Mouse (Mus musculus) intestine, embryonic 15.5 days (tissue): ENCODE results near the gene Dync1li1. TPM values are rescaled to one million over a fixed set of nuclear protein-coding genes. Genes with fewer than 3 reads are reported as not detected.
A peak's percentile ranks its signal among the peaks of the same experiment; 100 is the strongest.

Experiments
- ATAC-seq: fragments of 200-750 bp; cut with Nextera tagmentation; 2 replicates; pipeline ENCODE4 v1.8.0; 2017; ENCODE audit warnings: moderate TSS enrichment, moderate library complexity
- H3K27ac ChIP-seq: fragments of 300-500 bp; sonication (generic); 2 replicates; pipeline ENCODE4 v1.5.1; 2015; ENCODE audit warnings: mild to moderate bottlenecking, inconsistent platforms
- H3K27me3 ChIP-seq: fragments of 300-500 bp; sonication (generic); replicated peaks from 2 replicates; pipeline ENCODE4 v1.6.1; 2015; ENCODE audit warnings: inconsistent platforms
- H3K36me3 ChIP-seq: fragments of 300-500 bp; sonication (generic); 2 replicates; pipeline ENCODE4 v1.6.1; 2015; ENCODE audit warnings: inconsistent platforms
- H3K4me1 ChIP-seq: fragments of 300-500 bp; sonication (generic); replicated peaks from 2 replicates; pipeline ENCODE4 v1.6.1; 2015; ENCODE audit warnings: inconsistent platforms
- H3K4me2 ChIP-seq: fragments of 300-500 bp; sonication (generic); replicated peaks from 2 replicates; pipeline ENCODE4 v1.6.1; 2015; ENCODE audit warnings: mild to moderate bottlenecking, inconsistent platforms
- H3K4me3 ChIP-seq: fragments of 300-500 bp; sonication (generic); replicated peaks from 2 replicates; pipeline ENCODE4 v1.5.1; 2015; ENCODE audit warnings: inconsistent platforms
- H3K9ac ChIP-seq: fragments of 300-500 bp; sonication (generic); 2 replicates; pipeline ENCODE4 v1.6.1; 2015; ENCODE audit warnings: inconsistent platforms
- H3K9me3 ChIP-seq: fragments of 300-500 bp; sonication (generic); 2 replicates; pipeline ENCODE4 v1.6.1; 2016; ENCODE audit warnings: inconsistent platforms
- WGBS: fragments of 180-500 bp; shearing (Covaris S2); methylation state at CpG from one replicate; pipeline ENCODE4 v1.1.7; 2015; 5-methylcytosine and 5-hydroxymethylcytosine counted together
- polyA plus RNA-seq: library from polyadenylated mRNA; unstranded; fragments of >200 nt; fragmentation: Nextera tagmentation; extraction: Ambion mirVana; gene quantifications from 2 replicates; pipeline ENCODE4 v1.2.1, GENCODE M21; 2015

The Dync1li1 gene
- polyA plus RNA-seq, 1 experiment from 2014 or later, result 49.9 TPM

GRCm38 (mm10) chr9:114660506-114660905, 28.1 kb upstream of the Dync1li1 start:
- no peak overlapping the region for H3K9ac ChIP-seq
- H3K4me3 ChIP-seq, result no peak overlapping the region
- H3K27me3 ChIP-seq, result no peaks in the 10 kb centered on the region
- H3K4me2 ChIP-seq, result no peak overlapping the region
- H3K9me3 ChIP-seq, result no peaks in the 10 kb centered on the region
- no peaks in the 10 kb centered on the region for H3K4me1 ChIP-seq
- ATAC-seq, result no peak
- H3K36me3 ChIP-seq, result no peaks in the 10 kb centered on the region
- no peak overlapping the region for H3K27ac ChIP-seq
- 84% methylated on average over 6 of the region's 6 CpGs for WGBS

- 67% methylated on average over 6 of the region's 6 CpGs for WGBS
Measured at GRCm38 (mm10) chr9:114660983-114661382, 27.6 kb upstream of the Dync1li1 start.

DNA sequence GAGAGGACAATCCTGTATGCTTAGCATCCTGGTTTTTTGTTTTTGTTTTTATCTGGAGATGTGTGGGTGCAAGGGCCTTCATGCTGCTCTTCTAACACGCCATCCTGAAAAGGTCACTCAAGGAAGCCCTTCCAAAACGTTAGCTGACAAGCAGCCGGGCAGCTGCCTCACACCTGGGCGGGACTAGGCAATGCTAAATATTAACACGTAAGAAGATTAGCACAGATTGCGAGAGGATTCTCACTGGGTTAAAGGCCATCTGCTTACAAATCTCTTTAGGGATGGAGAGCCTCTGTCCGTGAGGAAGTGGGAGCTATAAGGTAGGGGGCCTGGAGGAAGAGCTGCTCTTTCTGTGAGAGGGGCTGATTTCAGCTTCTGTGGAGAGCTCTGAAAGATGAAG, 26.6 kb upstream of the Dync1li1 start:
- Histone ChIP-seq H3K9ac (no peak overlapping the region), H3K4me3 (no peak overlapping the region), H3K4me2 (no peak overlapping the region), H3K36me3 (no peaks in the 10 kb centered on the region), H3K27me3 (no peaks in the 10 kb centered on the region), H3K4me1 (no peaks in the 10 kb centered on the region), H3K9me3 (no peaks in the 10 kb centered on the region), H3K27ac (no peak overlapping the region)
- WGBS, result 36% methylated on average over 7 of the region's 7 CpGs
- ATAC-seq, result no peak

More at GRCm38 (mm10) chr9:114660983-114661382, 27.6 kb upstream of the Dync1li1 start:
- no peak overlapping the region for H3K9ac ChIP-seq
- H3K4me1 ChIP-seq, result no peaks in the 10 kb centered on the region
- H3K27ac ChIP-seq, result no peak overlapping the region
- H3K9me3 ChIP-seq, result no peaks in the 10 kb centered on the region
- no peaks in the 10 kb centered on the region for H3K36me3 ChIP-seq
- no peaks in the 10 kb centered on the region for H3K27me3 ChIP-seq
- ATAC-seq, result no peak
- no peak overlapping the region for H3K4me2 ChIP-seq
- H3K4me3 ChIP-seq, result no peak overlapping the region

DNA sequence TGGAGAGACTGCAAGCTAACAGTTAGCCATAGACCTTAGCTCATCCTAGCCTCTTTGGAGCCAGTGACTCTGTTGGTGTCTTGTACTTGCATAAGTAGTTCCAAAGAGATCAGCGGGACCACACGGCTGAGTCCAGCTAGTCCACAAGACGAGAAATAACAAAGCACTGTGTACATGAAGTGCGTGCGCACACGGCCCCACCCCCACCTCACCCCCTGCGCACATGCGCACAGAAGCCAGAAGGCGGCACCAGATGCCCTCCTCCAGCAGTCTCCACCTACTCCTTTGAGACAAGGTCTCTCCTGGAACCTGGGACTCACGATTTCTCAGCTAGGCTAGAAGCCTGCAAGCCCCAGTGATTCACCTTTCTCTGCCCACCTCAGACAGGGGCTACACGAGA, 24.8 kb upstream of the Dync1li1 start:
- Histone ChIP-seq H3K27me3 (no peaks in the 10 kb centered on the region), H3K9ac (no peak overlapping the region), H3K4me2 (no peak overlapping the region), H3K4me3 (no peak overlapping the region), H3K36me3 (no peaks in the 10 kb centered on the region), H3K27ac (no peak overlapping the region), H3K9me3 (no peaks in the 10 kb centered on the region), H3K4me1 (no peaks in the 10 kb centered on the region)
- 80% methylated on average over 11 of the region's 11 CpGs for WGBS
- ATAC-seq, result no peak

DNA sequence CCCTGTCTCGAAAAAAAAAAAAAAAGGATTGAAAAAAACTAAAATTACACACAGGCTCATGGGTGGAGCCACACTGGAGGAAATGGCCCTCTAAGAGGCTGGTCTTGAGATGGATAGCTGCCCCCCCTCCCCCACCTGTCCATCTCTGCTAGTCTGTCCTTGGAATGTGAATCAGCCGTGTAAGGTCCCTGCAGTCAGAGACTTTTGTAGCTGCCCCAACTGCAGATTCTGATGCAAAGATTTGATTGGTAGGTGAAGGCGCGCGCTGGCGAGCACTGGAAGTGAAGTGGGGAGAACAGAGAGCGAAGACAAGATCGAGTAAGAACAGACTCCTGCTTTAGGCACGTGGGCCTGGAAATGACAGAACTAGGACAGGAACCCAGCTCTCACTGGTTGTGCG, 21.7 kb upstream of the Dync1li1 start:
- Histone ChIP-seq H3K27me3 (no peaks in the 10 kb centered on the region), H3K9me3 (no peaks in the 10 kb centered on the region), H3K4me1 (no peaks in the 10 kb centered on the region), H3K27ac (no peak overlapping the region), H3K4me3 (no peak overlapping the region), H3K9ac (no peak overlapping the region), H3K36me3 (no peaks in the 10 kb centered on the region), H3K4me2 (no peak overlapping the region)
- ATAC-seq, result no peak
- 84% methylated on average over 10 of the region's 10 CpGs for WGBS

DNA sequence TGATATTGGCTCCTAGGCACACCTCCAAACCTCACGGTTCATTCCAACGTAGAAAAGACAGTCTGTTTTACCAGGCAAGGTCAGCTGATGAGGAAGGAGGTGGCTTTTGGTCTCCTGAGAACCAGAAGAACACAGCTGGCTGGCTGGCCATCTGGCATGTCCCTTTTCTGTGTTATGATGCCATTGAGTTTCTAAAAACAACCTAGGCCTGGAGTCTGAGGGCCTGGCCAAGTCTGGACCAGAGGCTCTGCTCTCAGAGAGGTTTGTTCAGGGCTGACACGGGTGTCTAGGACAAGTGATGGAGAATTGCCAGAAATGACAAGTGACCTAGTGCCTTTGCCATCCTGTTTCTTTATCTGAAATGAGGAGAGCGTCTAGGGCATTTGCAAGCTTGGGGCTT, 20.5 kb upstream of the Dync1li1 start:
- WGBS, result 82% methylated on average over 4 of the region's 4 CpGs
- Histone ChIP-seq H3K36me3 (no peaks in the 10 kb centered on the region), H3K4me1 (no peaks in the 10 kb centered on the region), H3K9ac (no peak overlapping the region), H3K4me3 (no peak overlapping the region), H3K27me3 (no peaks in the 10 kb centered on the region), H3K9me3 (no peaks in the 10 kb centered on the region), H3K4me2 (no peak overlapping the region), H3K27ac (no peak overlapping the region)
- ATAC-seq, result no peak

GRCm38 (mm10) chr9:114669011-114669410, 19.6 kb upstream of the Dync1li1 start:
- Histone ChIP-seq H3K9ac (no peak overlapping the region), H3K27ac (no peak overlapping the region), H3K4me2 (no peak overlapping the region), H3K4me1 (peaks cover 6% of the 10 kb centered on the region; the same call in 1 of the 2 replicates), H3K27me3 (no peaks in the 10 kb centered on the region), H3K36me3 (no peaks in the 10 kb centered on the region), H3K9me3 (no peaks in the 10 kb centered on the region), H3K4me3 (no peak overlapping the region)
- no peak for ATAC-seq
- 62% methylated on average over 5 of the region's 5 CpGs for WGBS

DNA sequence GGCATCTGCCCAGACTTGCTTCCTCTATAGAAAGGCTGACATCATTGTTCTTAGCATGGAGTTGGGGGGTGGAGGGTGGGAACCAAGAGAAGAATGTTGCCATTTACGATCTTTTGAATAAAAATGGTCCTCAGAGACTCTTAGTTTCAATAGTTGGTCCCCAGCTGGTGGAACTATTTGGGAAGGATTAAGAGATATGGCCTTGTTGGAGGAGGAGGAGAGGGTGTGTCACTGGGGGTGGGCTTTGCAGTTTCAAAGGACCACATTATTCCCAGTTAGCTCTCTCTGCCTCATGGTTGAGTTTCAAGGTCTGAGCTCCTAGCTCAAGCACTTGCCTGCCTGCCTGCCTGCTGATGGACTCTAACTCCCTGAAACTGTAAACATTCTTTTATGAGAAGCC, 16.6 kb upstream of the Dync1li1 start:
- Histone ChIP-seq H3K4me2 (no peak overlapping the region), H3K9ac (no peak overlapping the region), H3K27me3 (no peaks in the 10 kb centered on the region), H3K4me3 (no peak overlapping the region), H3K36me3 (no peaks in the 10 kb centered on the region), H3K9me3 (no peaks in the 10 kb centered on the region), H3K27ac (no peak overlapping the region), H3K4me1 (peaks cover 6% of the 10 kb centered on the region; the same call in 1 of the 2 replicates)
- WGBS, result 58% methylated on average over 1 of the region's 1 CpGs
- no peak for ATAC-seq

GRCm38 (mm10) chr9:114672703-114673561, 15.7 kb upstream of the Dync1li1 start:
- peak; percentile 69 for ATAC-seq
- Histone ChIP-seq H3K27me3 (no peaks in the 10 kb centered on the region), H3K4me2 (peak overlapping the region; percentile 65), H3K9me3 (no peaks in the 10 kb centered on the region), H3K36me3 (no peaks in the 10 kb centered on the region), H3K4me3 (peak overlapping the region; percentile 25), H3K27ac (no peak overlapping the region), H3K4me1 (peaks cover 6% of the 10 kb centered on the region; the same call in 1 of the 2 replicates), H3K9ac (0 out of 2 replicates have a peak overlapping the region, but pooled peaks have one; percentile 3)
- 4% methylated on average over 24 of the region's 24 CpGs for WGBS

DNA sequence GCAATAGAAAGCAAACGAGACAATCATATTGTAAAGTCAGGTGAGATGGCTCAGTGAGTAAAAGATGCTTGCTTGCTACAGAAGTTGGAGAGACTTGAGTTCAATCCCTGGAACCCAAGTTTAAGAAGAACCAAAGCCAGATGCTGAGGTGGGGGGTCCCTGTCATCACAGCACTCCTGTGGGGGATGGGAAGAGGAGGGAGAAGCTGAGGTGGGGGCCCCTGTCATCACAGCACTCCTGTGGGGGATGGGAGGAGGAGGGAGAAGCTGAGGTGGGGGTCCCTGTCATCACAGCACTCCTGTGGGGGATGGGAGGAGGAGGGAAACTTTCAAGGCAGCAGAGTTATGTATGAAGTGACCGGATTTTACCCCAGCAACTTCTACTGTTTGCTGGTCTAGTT, 15.0 kb upstream of the Dync1li1 start:
- H3K4me1 ChIP-seq, result peaks cover 6% of the 10 kb centered on the region; the same call in 1 of the 2 replicates
- H3K9ac ChIP-seq, result no peak overlapping the region
- no peaks in the 10 kb centered on the region for H3K9me3 ChIP-seq
- H3K4me2 ChIP-seq, result no peak overlapping the region
- WGBS, result 56% methylated on average over 2 of the region's 2 CpGs
- no peaks in the 10 kb centered on the region for H3K36me3 ChIP-seq
- H3K4me3 ChIP-seq, result no peak overlapping the region
- H3K27me3 ChIP-seq, result no peaks in the 10 kb centered on the region
- no peak overlapping the region for H3K27ac ChIP-seq
- no peak for ATAC-seq

GRCm38 (mm10) chr9:114678576-114678975, 10.0 kb upstream of the Dync1li1 start:
- Histone ChIP-seq H3K9me3 (no peaks in the 10 kb centered on the region), H3K27me3 (no peaks in the 10 kb centered on the region), H3K4me2 (no peak overlapping the region), H3K9ac (no peak overlapping the region), H3K4me1 (peaks cover under 1% of the 10 kb centered on the region; the same call in 1 of the 2 replicates), H3K36me3 (no peaks in the 10 kb centered on the region), H3K27ac (no peak overlapping the region), H3K4me3 (no peak overlapping the region)
- WGBS, result 79% methylated on average over 5 of the region's 5 CpGs
- ATAC-seq, result no peak

DNA sequence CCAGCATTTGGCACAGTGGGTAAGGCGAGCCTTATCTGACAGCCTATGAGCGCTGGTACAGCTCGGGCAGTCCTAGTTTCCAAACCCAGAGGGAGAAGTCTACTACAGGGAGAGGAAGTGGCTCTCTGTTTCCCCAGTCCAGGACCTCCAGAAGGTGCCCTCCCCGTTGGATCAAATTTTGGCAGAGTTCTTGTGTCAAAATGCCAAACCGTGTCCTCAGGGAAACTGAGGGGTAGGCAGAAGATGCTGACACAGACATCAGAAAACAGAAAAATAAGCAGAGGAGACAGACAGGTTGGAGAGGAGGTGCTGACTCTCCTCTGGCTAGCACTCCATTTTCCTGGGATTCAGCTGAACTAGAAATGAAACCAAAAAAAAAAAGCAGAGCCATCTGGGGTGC, 8.6 kb upstream of the Dync1li1 start:
- ATAC-seq, result no peak
- H3K4me1 ChIP-seq, result no peaks in the 10 kb centered on the region

GRCm38 (mm10) chr9:114680531-114680930, 8.1 kb upstream of the Dync1li1 start:
- H3K4me2 ChIP-seq, result no peak overlapping the region
- WGBS, result 76% methylated on average over 6 of the region's 6 CpGs
- ATAC-seq, result no peak
- H3K27ac ChIP-seq, result no peak overlapping the region
- H3K27me3 ChIP-seq, result no peaks in the 10 kb centered on the region
- H3K9ac ChIP-seq, result no peak overlapping the region
- no peaks in the 10 kb centered on the region for H3K4me1 ChIP-seq
- no peaks in the 10 kb centered on the region for H3K36me3 ChIP-seq
- no peak overlapping the region for H3K4me3 ChIP-seq
- no peaks in the 10 kb centered on the region for H3K9me3 ChIP-seq

More for the DNA sequence above, 8.6 kb upstream of the Dync1li1 start:
- no peaks in the 10 kb centered on the region for H3K9me3 ChIP-seq
- no peaks in the 10 kb centered on the region for H3K27me3 ChIP-seq
- H3K27ac ChIP-seq, result no peak overlapping the region
- no peak overlapping the region for H3K4me2 ChIP-seq
- 82% methylated on average over 5 of the region's 5 CpGs for WGBS
- no peak overlapping the region for H3K4me3 ChIP-seq
- H3K36me3 ChIP-seq, result no peaks in the 10 kb centered on the region
- H3K9ac ChIP-seq, result no peak overlapping the region
